Mouse (Mus musculus): ENCODE data around the gene Glyat. TPM values are rescaled to one million over a fixed set of nuclear protein-coding genes. Genes with fewer than 3 reads are reported as not detected.
"Not testable (repeated sequence)": the region's sequence is repeated elsewhere in the genome, so short reads cannot be mapped to it uniquely, and the experiment has no call there.

Gene Glyat
- polyA plus RNA-seq, 1 experiment, result not detected

GRCm38 (mm10) chr19:12638049-12638448 lies 4.9 kb downstream of the Glyat start:
- Histone ChIP-seq H3K27ac (replicated peaks; ENCODE audit: low read depth, low read length) (no peak overlapping the region), H3K4me1 (ENCODE audit: control insufficient read depth, insufficient read depth, insufficient read length, low read length) (no peaks in the 10 kb centered on the region), H3K4me3 (ENCODE audit: insufficient read depth, low read depth, low read length) (no peak overlapping the region)

GRCm38 (mm10) chr19:12649511-12649910 lies 16.4 kb downstream of the Glyat start:
- H3K4me1 ChIP-seq (ENCODE audit: control insufficient read depth, insufficient read depth, insufficient read length, low read length), result no peaks in the 10 kb centered on the region
- H3K4me3 ChIP-seq (ENCODE audit: insufficient read depth, low read depth, low read length), result no peak overlapping the region
- no peak overlapping the region for H3K27ac ChIP-seq (replicated peaks; ENCODE audit: low read depth, low read length)

- H3K4me3 ChIP-seq (ENCODE audit: insufficient read depth, low read depth, low read length), result no peak overlapping the region
- no peak overlapping the region for H3K27ac ChIP-seq (replicated peaks; ENCODE audit: low read depth, low read length)
- no peaks in the 10 kb centered on the region for H3K4me1 ChIP-seq (ENCODE audit: control insufficient read depth, insufficient read depth, insufficient read length, low read length)
Measured at GRCm38 (mm10) chr19:12666156-12666555, 33.0 kb downstream of the Glyat start.

GRCm38 (mm10) chr19:12668601-12669000 lies 35.5 kb downstream of the Glyat start:
- H3K4me1 ChIP-seq (ENCODE audit: control insufficient read depth, insufficient read depth, insufficient read length, low read length); H3K27ac ChIP-seq (replicated peaks; ENCODE audit: low read depth, low read length); H3K4me3 ChIP-seq (ENCODE audit: insufficient read depth, low read depth, low read length): not testable (repeated sequence)

GRCm38 (mm10) chr19:12670139-12670538 lies 37.0 kb downstream of the Glyat start, which contains the start of gene Olfr1442:
Olfr1442 (plus strand) TSS chr19:12670439.
- H3K27ac ChIP-seq (replicated peaks; ENCODE audit: low read depth, low read length), result no peak within 1 kb of the TSS
- no peaks in the 10 kb centered on the region for H3K4me1 ChIP-seq (ENCODE audit: control insufficient read depth, insufficient read depth, insufficient read length, low read length)
- no peak within 1 kb of the TSS for H3K4me3 ChIP-seq (ENCODE audit: insufficient read depth, low read depth, low read length)

- H3K4me3 ChIP-seq (ENCODE audit: insufficient read depth, low read depth, low read length), result no peak overlapping the region
- no peaks in the 10 kb centered on the region for H3K4me1 ChIP-seq (ENCODE audit: control insufficient read depth, insufficient read depth, insufficient read length, low read length)
- H3K27ac ChIP-seq (replicated peaks; ENCODE audit: low read depth, low read length), result no peak overlapping the region
Measured at GRCm38 (mm10) chr19:12671051-12671450, 37.9 kb downstream of the Glyat start.

- Histone ChIP-seq H3K4me3 (ENCODE audit: insufficient read depth, low read depth, low read length) (no peak within 1 kb of the TSS), H3K4me1 (ENCODE audit: control insufficient read depth, insufficient read depth, insufficient read length, low read length) (no peaks in the 10 kb centered on the region), H3K27ac (replicated peaks; ENCODE audit: low read depth, low read length) (no peak within 1 kb of the TSS)
Measured at GRCm38 (mm10) chr19:12677812-12678211, 44.7 kb downstream of the Glyat start, which contains the start of gene Olfr1443. Olfr1443 (plus strand) TSS chr19:12678112.

- H3K4me3 ChIP-seq (ENCODE audit: insufficient read depth, low read depth, low read length), result no peak overlapping the region
- no peak overlapping the region for H3K27ac ChIP-seq (replicated peaks; ENCODE audit: low read depth, low read length)
Measured at GRCm38 (mm10) chr19:12684638-12685037, 51.5 kb downstream of the Glyat start.

GRCm38 (mm10) chr19:12685231-12685630 lies 52.1 kb downstream of the Glyat start:
- no peak overlapping the region for H3K4me3 ChIP-seq (ENCODE audit: insufficient read depth, low read depth, low read length)

More at GRCm38 (mm10) chr19:12684638-12685037, 51.5 kb downstream of the Glyat start:
- no peaks in the 10 kb centered on the region for H3K4me1 ChIP-seq (ENCODE audit: control insufficient read depth, insufficient read depth, insufficient read length, low read length)

GRCm38 (mm10) chr19:12695590-12695989 lies 62.5 kb downstream of the Glyat start, which contains the start of gene Keg1:
Keg1 (plus strand) TSS chr19:12695786.
- Histone ChIP-seq H3K4me3 (ENCODE audit: insufficient read depth, low read depth, low read length) (no peak within 1 kb of the TSS), H3K27ac (replicated peaks; ENCODE audit: low read depth, low read length) (no peak within 1 kb of the TSS), H3K4me1 (ENCODE audit: control insufficient read depth, insufficient read depth, insufficient read length, low read length) (no peaks in the 10 kb centered on the region)

More at GRCm38 (mm10) chr19:12685231-12685630, 52.1 kb downstream of the Glyat start:
- Histone ChIP-seq H3K27ac (replicated peaks; ENCODE audit: low read depth, low read length) (no peak overlapping the region), H3K4me1 (ENCODE audit: control insufficient read depth, insufficient read depth, insufficient read length, low read length) (no peaks in the 10 kb centered on the region)

- no peak overlapping the region for H3K4me3 ChIP-seq (ENCODE audit: insufficient read depth, low read depth, low read length)
- no peak overlapping the region for H3K27ac ChIP-seq (replicated peaks; ENCODE audit: low read depth, low read length)
- no peaks in the 10 kb centered on the region for H3K4me1 ChIP-seq (ENCODE audit: control insufficient read depth, insufficient read depth, insufficient read length, low read length)
Measured at GRCm38 (mm10) chr19:12696221-12696620, 63.1 kb downstream of the Glyat start.

Other genes starting within 250 kb of the Glyat start
- not detected in 2 replicates for gene Olfr1440, start 246.0 kb upstream of the Glyat start, polyA plus RNA-seq (2012; ENCODE audit: insufficient read depth, insufficient read length, missing spikeins)
- not detected in 2 replicates for gene Olfr1441, start 215.9 kb upstream of the Glyat start, polyA plus RNA-seq (2012; ENCODE audit: insufficient read depth, insufficient read length, missing spikeins)
- gene Pfpl, start 205.4 kb upstream of the Glyat start, polyA plus RNA-seq (2012; ENCODE audit: insufficient read depth, insufficient read length, missing spikeins), result not detected in 2 replicates
- gene Mpeg1, start 172.5 kb upstream of the Glyat start, polyA plus RNA-seq (2012; ENCODE audit: insufficient read depth, insufficient read length, missing spikeins), result 6.3 and 7.9 TPM in 2 replicates
- gene Dtx4, start 131.9 kb upstream of the Glyat start, polyA plus RNA-seq (2012; ENCODE audit: insufficient read depth, insufficient read length, missing spikeins), result 8.0 and 8.5 TPM in 2 replicates
- 4.5 and 4.8 TPM in 2 replicates for gene Fam111a, start 87.6 kb upstream of the Glyat start, polyA plus RNA-seq (2012; ENCODE audit: insufficient read depth, insufficient read length, missing spikeins)
- not detected in 2 replicates for gene Gm4952, start 33.3 kb upstream of the Glyat start, polyA plus RNA-seq (2012; ENCODE audit: insufficient read depth, insufficient read length, missing spikeins)
- not detected in 2 replicates for gene Olfr1442, start 37.1 kb downstream of the Glyat start, polyA plus RNA-seq (2012; ENCODE audit: insufficient read depth, insufficient read length, missing spikeins)
- gene Olfr1443, start 44.8 kb downstream of the Glyat start, polyA plus RNA-seq (2012; ENCODE audit: insufficient read depth, insufficient read length, missing spikeins), result not detected in 2 replicates
- not detected in 2 replicates for gene Keg1, start 62.5 kb downstream of the Glyat start, polyA plus RNA-seq (2012; ENCODE audit: insufficient read depth, insufficient read length, missing spikeins)
- gene Cntf, start 132.3 kb downstream of the Glyat start, polyA plus RNA-seq (2012; ENCODE audit: insufficient read depth, insufficient read length, missing spikeins), result 1.8 and 2.6 TPM in 2 replicates
- gene Zfp91, start 162.8 kb downstream of the Glyat start, polyA plus RNA-seq (2012; ENCODE audit: insufficient read depth, insufficient read length, missing spikeins), result 109 and 111 TPM in 2 replicates
- 0.67 and 1.2 TPM in 2 replicates for gene Lpxn, start 162.9 kb downstream of the Glyat start, polyA plus RNA-seq (2012; ENCODE audit: insufficient read depth, insufficient read length, missing spikeins)
- not detected in 2 replicates for gene Gm5244, start 213.4 kb downstream of the Glyat start, polyA plus RNA-seq (2012; ENCODE audit: insufficient read depth, insufficient read length, missing spikeins)
- gene Olfr1444, start 224.0 kb downstream of the Glyat start, polyA plus RNA-seq (2012; ENCODE audit: insufficient read depth, insufficient read length, missing spikeins), result not detected in 2 replicates

All from brown adipose tissue, adult 24 weeks (tissue).